Mouse (Mus musculus) heart, adult 2 months (tissue): ENCODE measurements around the gene Cd36. TPM values are rescaled to one million over a fixed set of nuclear protein-coding genes. Genes with fewer than 3 reads are reported as not detected.

Experiments used
- DNase-seq, 2 experiments: peaks; one replicate each; pipeline ENCODE4 v3.0.0; 2021
- H3K27ac ChIP-seq: fragments of 200-600 bp; 2 replicates; pipeline ENCODE4 v1.8.1; 2022
- H3K27me3 ChIP-seq: fragments of 200-500 bp; 2 replicates; pipeline ENCODE4 v1.6.1; 2012; ENCODE audit warnings: mild to moderate bottlenecking, low read length, inconsistent platforms, mixed read lengths; ENCODE audit not compliant: control insufficient read depth, insufficient read depth
- H3K36me3 ChIP-seq: fragments of 200-500 bp; 2 replicates; pipeline ENCODE4 v1.6.1; 2012; ENCODE audit warnings: low read length, inconsistent platforms; ENCODE audit not compliant: control insufficient read depth, insufficient read depth
- H3K4me1 ChIP-seq: fragments of 200-500 bp; 2 replicates; pipeline ENCODE4 v1.6.1; 2011; ENCODE audit warnings: low read length; ENCODE audit not compliant: control insufficient read depth, insufficient read depth
- H3K4me3 ChIP-seq: fragments of 200-600 bp; 2 replicates; pipeline ENCODE4 v1.8.1; 2022
- H3K79me2 ChIP-seq: fragments of 200-500 bp; replicated peaks from 2 replicates; pipeline ENCODE4 v1.6.1; 2012; ENCODE audit warnings: mild to moderate bottlenecking, inconsistent platforms, low read length, moderate library complexity, mixed read lengths; ENCODE audit not compliant: control insufficient read depth, insufficient read depth
- H3K9ac ChIP-seq: fragments of 200-500 bp; 2 replicates; pipeline ENCODE4 v1.6.1; 2012; ENCODE audit warnings: low read depth, mild to moderate bottlenecking, control low read depth, inconsistent platforms, low read length, mixed read lengths
- CTCF ChIP-seq: fragments of 200-600 bp; IDR thresholded peaks from 2 replicates; pipeline ENCODE4 v1.8.1; 2022; ENCODE audit warnings: antibody characterized with exemption, mild to moderate bottlenecking, moderate library complexity
- EP300 ChIP-seq: fragments of 200-500 bp; IDR thresholded peaks from 2 replicates; pipeline ENCODE4 v1.6.1; 2011; ENCODE audit warnings: low read depth, low read length, control low read depth; ENCODE audit not compliant: insufficient read depth
- POLR2A ChIP-seq: fragments of 200-500 bp; IDR thresholded peaks from 2 replicates; pipeline ENCODE4 v1.6.1; 2011; ENCODE audit warnings: mild to moderate bottlenecking, low read depth, low read length, control low read depth; ENCODE audit not compliant: insufficient read depth
- WGBS: fragments of 180-500 bp; shearing (Covaris S2); methylation state at CpG from one replicate; pipeline ENCODE4 v1.1.7; 2018; 5-methylcytosine and 5-hydroxymethylcytosine counted together
- intact Hi-C: fragments of 180-260 bp; cut with DNase I; formaldehyde crosslinking; loops from one replicate; pipeline ENCODE4 v1.15.1; 2025
- polyA plus RNA-seq: library from polyadenylated mRNA; depleted of rRNA; stranded (reverse); fragments of >200 nt; gene quantifications from 2 replicates; pipeline ENCODE4 v1.2.3, GENCODE M21; 2012
- total RNA-seq, 2 experiments: library from RNA; stranded (reverse); gene quantifications; 2 replicates each; pipeline ENCODE4 v1.2.3; 2021

Gene Cd36
- total and polyA plus RNA-seq, 3 experiments = 341 to 1,999 (median 1,665) TPM

- Histone ChIP-seq H3K9ac (no peak overlapping the region), H3K27me3 (no peaks in the 10 kb centered on the region), H3K27ac (peak overlapping the region; percentile 31; the same call in 1 of the 2 replicates), H3K4me3 (no peak overlapping the region), H3K36me3 (peaks cover 50% of the 10 kb centered on the region), H3K79me2 (no peaks in the 10 kb centered on the region), H3K4me1 (peaks cover 6% of the 10 kb centered on the region)
- TF ChIP-seq POLR2A (no peak), CTCF (no peak), EP300 (no peak)
- DNase-seq = no peak
- intact Hi-C loops = no loop called here
- 80% methylated on average over 2 of the region's 2 CpGs for WGBS
Observed at GRCm38 (mm10) chr5:17820239-17820999, 68.2 kb downstream of the Cd36 start.

- Histone ChIP-seq H3K4me1 (peaks cover 2% of the 10 kb centered on the region), H3K36me3 (peaks cover 46% of the 10 kb centered on the region), H3K27me3 (no peaks in the 10 kb centered on the region), H3K9ac (no peak overlapping the region), H3K4me3 (no peak overlapping the region), H3K27ac (peak overlapping the region; percentile 53), H3K79me2 (no peaks in the 10 kb centered on the region; the same call in 1 of the 2 replicates)
- intact Hi-C loops = loop anchor here (10.0 kb wide), 1 partner anchor 189 kb away; no protein-coding TSS in a partner anchor
- peak; percentile 89 for TF ChIP-seq CTCF
- TF ChIP-seq EP300 = no peak
- TF ChIP-seq POLR2A = no peak
- WGBS = 1% methylated on average over 2 of the region's 2 CpGs
- no peak for DNase-seq
Observed at GRCm38 (mm10) chr5:17816170-17816569, 72.4 kb downstream of the Cd36 start.

DNA sequence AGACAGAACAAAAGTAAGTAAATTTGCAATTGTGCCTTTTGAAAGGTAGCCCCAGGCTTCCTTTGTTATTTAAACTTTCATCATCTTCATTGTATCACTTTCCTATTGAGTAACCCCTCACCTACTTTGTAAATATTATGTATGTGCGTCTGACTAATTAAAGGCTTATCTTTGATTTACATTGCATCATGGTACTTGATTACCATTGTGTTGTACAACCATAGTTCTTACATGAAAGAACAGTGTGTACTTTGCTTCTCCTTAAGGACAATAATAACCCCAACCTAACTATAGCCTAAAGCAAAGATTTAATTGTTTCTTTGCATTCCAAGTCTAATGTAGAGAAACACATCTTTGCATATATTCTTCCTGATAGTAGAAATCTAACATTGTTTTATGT is 78.3 kb downstream of the Cd36 start:
- peaks cover 1% of the 10 kb centered on the region; the same call in 1 of the 2 replicates for H3K79me2 ChIP-seq
- H3K4me3 ChIP-seq = no peak overlapping the region
- no peaks in the 10 kb centered on the region for H3K27me3 ChIP-seq
- no peak for DNase-seq
- H3K9ac ChIP-seq = no peak overlapping the region
- H3K36me3 ChIP-seq = peaks cover 62% of the 10 kb centered on the region
- H3K27ac ChIP-seq = no peak overlapping the region
- TF ChIP-seq POLR2A = no peak
- no peak for TF ChIP-seq CTCF
- no peak for TF ChIP-seq EP300
- H3K4me1 ChIP-seq = no peaks in the 10 kb centered on the region; the same call in 1 of the 2 replicates
- WGBS = 57% methylated on average over 1 of the region's 1 CpGs
- intact Hi-C loops = loop anchor here (10.0 kb wide), 1 partner anchor 194 kb away; no protein-coding TSS in a partner anchor

GRCm38 (mm10) chr5:17806774-17807377 is 81.7 kb downstream of the Cd36 start:
- no peak for DNase-seq
- WGBS = 88% methylated on average over 3 of the region's 3 CpGs
- Histone ChIP-seq H3K4me3 (no peak overlapping the region), H3K9ac (no peak overlapping the region), H3K79me2 (0 out of 2 replicates have a peak, but pooled peaks cover 1% of the 10 kb centered on the region), H3K4me1 (no peaks in the 10 kb centered on the region; the same call in 1 of the 2 replicates), H3K27me3 (no peaks in the 10 kb centered on the region), H3K27ac (no peak overlapping the region), H3K36me3 (peaks cover 44% of the 10 kb centered on the region)
- intact Hi-C loops = no loop called here
- 0 out of 2 replicates have a peak, but pooled peaks have one; percentile 4 for TF ChIP-seq EP300
- TF ChIP-seq CTCF = no peak

- WGBS = 90% methylated on average over 6 of the region's 6 CpGs
- no peak for TF ChIP-seq EP300
- no peak for TF ChIP-seq CTCF
- no peak for TF ChIP-seq POLR2A
- H3K4me1 ChIP-seq = no peaks in the 10 kb centered on the region
- no peak overlapping the region for H3K9ac ChIP-seq
- peaks cover 7% of the 10 kb centered on the region for H3K36me3 ChIP-seq
- no peak overlapping the region for H3K27ac ChIP-seq
- intact Hi-C loops = no loop called here
- H3K4me3 ChIP-seq = no peak overlapping the region
- no peaks in the 10 kb centered on the region for H3K79me2 ChIP-seq
- no peaks in the 10 kb centered on the region for H3K27me3 ChIP-seq
- peak; percentile 4 to 28 for DNase-seq
Observed at GRCm38 (mm10) chr5:17776571-17776970, 112.0 kb downstream of the Cd36 start.

DNA sequence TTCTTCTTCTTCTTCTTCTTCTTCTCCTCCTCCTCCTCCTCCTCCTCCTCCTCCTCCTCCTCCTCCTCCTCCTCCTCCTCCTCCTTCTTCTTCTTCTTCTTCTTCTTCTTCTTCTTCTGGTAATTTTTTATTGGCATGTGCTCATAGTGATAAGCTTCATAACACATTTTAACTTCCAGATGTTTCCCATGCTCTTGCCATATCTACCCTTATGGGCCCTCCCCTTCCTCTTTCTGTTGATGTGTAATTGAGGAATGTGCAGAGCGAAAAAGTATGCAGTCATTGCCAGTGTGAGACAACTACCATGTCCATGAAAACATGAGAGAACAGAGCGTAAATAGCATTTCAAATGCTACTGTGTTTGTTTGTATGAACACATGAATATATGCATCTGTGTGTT is 118.3 kb downstream of the Cd36 start:
- no peaks in the 10 kb centered on the region for H3K36me3 ChIP-seq
- WGBS = 61% methylated on average over 2 of the region's 2 CpGs
- intact Hi-C loops = loop anchor here (5.0 kb wide), 1 partner anchor 272 kb away; no protein-coding TSS in a partner anchor
- DNase-seq = no peak
- no peaks in the 10 kb centered on the region for H3K79me2 ChIP-seq
- no peak for TF ChIP-seq POLR2A
- no peak for TF ChIP-seq EP300
- no peak for TF ChIP-seq CTCF
- no peak overlapping the region for H3K27ac ChIP-seq
- no peaks in the 10 kb centered on the region for H3K4me1 ChIP-seq
- H3K27me3 ChIP-seq = no peaks in the 10 kb centered on the region
- no peak overlapping the region for H3K4me3 ChIP-seq
- no peak overlapping the region for H3K9ac ChIP-seq
